ENCODE assay signal across 8 mouse cellular contexts in the genomic region with DNA sequence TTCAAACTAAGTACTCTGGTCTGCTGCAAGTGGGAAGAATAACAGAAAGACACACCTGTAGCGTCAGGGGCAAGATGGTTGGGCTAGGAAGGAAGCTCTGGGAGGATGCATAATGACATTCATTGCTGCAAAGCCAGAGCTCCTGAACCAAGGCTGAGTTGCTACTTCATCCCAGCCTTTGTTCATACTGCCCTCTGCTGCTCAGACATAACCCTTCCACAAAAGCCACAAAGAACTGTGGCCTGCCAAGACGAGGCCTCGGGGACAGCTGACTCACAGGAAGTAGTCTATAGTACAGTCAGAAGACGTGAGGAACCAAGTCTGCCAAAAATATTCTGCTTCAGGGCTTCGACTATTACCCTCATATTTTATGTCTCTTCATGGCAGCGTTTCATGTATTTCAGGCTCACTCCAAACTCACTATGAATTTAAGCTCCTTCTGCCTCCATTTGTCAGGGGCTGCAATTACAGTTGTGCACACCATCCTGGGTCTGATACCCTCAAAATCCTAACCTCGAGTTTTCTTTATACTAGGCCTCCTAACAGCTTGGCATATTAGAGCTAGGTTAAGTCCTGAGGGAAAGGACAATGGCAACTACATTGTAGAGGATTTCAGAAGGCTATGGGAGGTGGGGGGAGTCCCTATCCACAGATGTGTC. TPM values are rescaled to one million over a fixed set of nuclear protein-coding genes. Genes with fewer than 3 reads are reported as not detected.
A peak's percentile ranks its signal among the peaks of the same experiment; 100 is the strongest.
DNase-seq lines count a peak whose midpoint lies in the region; ATAC-seq lines count a peak whose summit lies in the region.

No protein-coding gene starts in this region.

- H3K9me3 ChIP-seq in forebrain, embryonic 14.5 days (replicated peaks; ENCODE audit: control insufficient read depth, low read length) = no peaks in the 10 kb centered on the region
- no peaks in the 10 kb centered on the region for H3K9me3 ChIP-seq in liver, embryonic 15.5 days (replicated peaks)
- no peaks in the 10 kb centered on the region for H3K9me3 ChIP-seq in neural tube, embryonic 12.5 days

- intact Hi-C loops in heart, postnatal 10 days (cut with DNase I) = loop anchor here (1.0 to 10.0 kb wide), 4 partner anchors 166 to 462 kb away; no protein-coding TSS in a partner anchor

- H3K4me3 ChIP-seq in forebrain, embryonic 14.5 days (ENCODE audit: low read depth, low read length) = no peak overlapping the region
- H3K4me3 ChIP-seq in liver, embryonic 15.5 days (replicated peaks) = no peak overlapping the region
- no peak overlapping the region for H3K4me3 ChIP-seq in neural tube, embryonic 12.5 days

- no peak overlapping the region for H3K4me2 ChIP-seq in forebrain, embryonic 14.5 days (ENCODE audit: low read length)
- no peak overlapping the region for H3K4me2 ChIP-seq in liver, embryonic 15.5 days
- no peak overlapping the region for H3K4me2 ChIP-seq in neural tube, embryonic 12.5 days (replicated peaks)

- H3K4me1 ChIP-seq in forebrain, embryonic 14.5 days (ENCODE audit: control insufficient read depth, insufficient read depth, low read length) = no peaks in the 10 kb centered on the region
- no peaks in the 10 kb centered on the region for H3K4me1 ChIP-seq in liver, embryonic 15.5 days (replicated peaks)
- no peaks in the 10 kb centered on the region for H3K4me1 ChIP-seq in neural tube, embryonic 12.5 days

- DNase-seq in CD8-positive naive resting alpha-beta T cell, adult 2 months (ENCODE audit: low read depth in 2 of 2, low spot score in 2 of 2) = peak; percentile 21 to 25
- peak; percentile 74 for DNase-seq in forebrain, embryonic 14.5 days (ENCODE audit: low spot score)
- DNase-seq in heart, postnatal 10 days = peak; percentile 88
- DNase-seq in kidney, postnatal 4 days = peak; percentile 73 to 84
- DNase-seq in telencephalon, adult 2 months (ENCODE audit: low read depth, low spot score) = peak; percentile 66

- H3K9ac ChIP-seq in forebrain, embryonic 14.5 days (ENCODE audit: low read length) = no peak overlapping the region
- no peak overlapping the region for H3K9ac ChIP-seq in liver, embryonic 15.5 days
- H3K9ac ChIP-seq in neural tube, embryonic 12.5 days = no peak overlapping the region

- 29% methylated on average over 7 of the region's 7 CpGs for WGBS in forebrain, embryonic 14.5 days
- WGBS in liver, embryonic 15.5 days (ENCODE audit: insufficient replicate concordance) = 10% methylated on average over 7 of the region's 7 CpGs
- 32% methylated on average over 7 of the region's 7 CpGs for WGBS in neural tube, embryonic 12.5 days

- H3K27me3 ChIP-seq in forebrain, embryonic 14.5 days (replicated peaks; ENCODE audit: control insufficient read depth, insufficient read depth, low read length) = no peaks in the 10 kb centered on the region
- no peaks in the 10 kb centered on the region for H3K27me3 ChIP-seq in liver, embryonic 15.5 days
- H3K27me3 ChIP-seq in neural tube, embryonic 12.5 days (replicated peaks) = no peaks in the 10 kb centered on the region

- peak; percentile 96 for ATAC-seq in cerebellum, adult (ENCODE audit: insufficient number of reproducible peaks, low FRiP score, low TSS enrichment)
- peak; percentile 54 for ATAC-seq in forebrain, embryonic 14.5 days
- peak; percentile 42; the same call in 1 of the 2 replicates for ATAC-seq in liver, embryonic 15.5 days (ENCODE audit: insufficient read depth)
- ATAC-seq in neural tube, embryonic 12.5 days (ENCODE audit: low FRiP score, low read depth) = peak; percentile 79; the same call in 1 of the 2 replicates

- H3K27ac ChIP-seq in forebrain, embryonic 14.5 days (ENCODE audit: low read depth, low read length) = no peak overlapping the region
- no peak overlapping the region for H3K27ac ChIP-seq in liver, embryonic 15.5 days (replicated peaks)
- H3K27ac ChIP-seq in neural tube, embryonic 12.5 days = no peak overlapping the region

- H3K36me3 ChIP-seq in forebrain, embryonic 14.5 days (ENCODE audit: control insufficient read depth, insufficient read depth, low read length) = no peaks in the 10 kb centered on the region
- H3K36me3 ChIP-seq in liver, embryonic 15.5 days (replicated peaks) = no peaks in the 10 kb centered on the region; the same call in 1 of the 2 replicates
- H3K36me3 ChIP-seq in neural tube, embryonic 12.5 days = peaks cover 5% of the 10 kb centered on the region; the same call in 1 of the 2 replicates

RNA-seq across cellular contexts. Expression of a gene that starts 25.9 kb away (rescaled TPM):
- polyA plus RNA-seq in forebrain, embryonic 14.5 days (2014; fragmentation: Nextera tagmentation; extraction: Ambion mirVana) = 4.7 and 9.9 TPM in 2 replicates
- total RNA-seq in heart, postnatal 10 days (2021) = 10 to 100 TPM; 27.8 to 30.5 TPM
- 1.1 and 1.2 TPM in 2 replicates for polyA plus RNA-seq in liver, embryonic 15.5 days (2015; fragmentation: Nextera tagmentation; extraction: Ambion mirVana)
- 25.8 and 27.3 TPM in 2 replicates for polyA plus RNA-seq in neural tube, embryonic 12.5 days (2016; fragmentation: Nextera tagmentation; extraction: Ambion mirVana)

RNA-seq across cellular contexts. Expression of a gene that starts 38.3 kb away (rescaled TPM):
- polyA plus RNA-seq in forebrain, embryonic 14.5 days (2014; fragmentation: Nextera tagmentation; extraction: Ambion mirVana) = 57.9 and 63.6 TPM in 2 replicates
- total RNA-seq in heart, postnatal 10 days (2021) = 10 to 100 TPM; 47.0 to 48.0 TPM
- 29.4 and 33.8 TPM in 2 replicates for polyA plus RNA-seq in liver, embryonic 15.5 days (2015; fragmentation: Nextera tagmentation; extraction: Ambion mirVana)
- polyA plus RNA-seq in neural tube, embryonic 12.5 days (2016; fragmentation: Nextera tagmentation; extraction: Ambion mirVana) = 69.8 TPM in 2 replicates

Comparison
In these comparisons a context has a peak if more than half of its experiments do, and no peak if none do; other contexts are left out.
1. DNase-seq: peak in every context shown above with its lines; median percentile 88 in heart, postnatal 10 days; 78 in kidney, postnatal 4 days; 74 in forebrain, embryonic 14.5 days; 66 in telencephalon, adult 2 months; 23 in CD8-positive naive resting alpha-beta T cell, adult 2 months.
2. ATAC-seq: peak in every context shown above with its lines; median percentile 96 in cerebellum, adult; 79 in neural tube, embryonic 12.5 days; 54 in forebrain, embryonic 14.5 days; 42 in liver, embryonic 15.5 days.